Mouse (Mus musculus) monocyte, adult 2 months (primary cell): Measurements from ENCODE around the gene Naa16.

Experiments
- DNase-seq, 2 experiments: peaks; one replicate each; pipeline ENCODE4 v3.0.0; 2022; ENCODE audit warnings: low spot score in 2 of 2, low read depth in 1 of 2

Gene Naa16

GRCm38 (mm10) chr14:79299796-79300195 lies 90.8 kb downstream of the Naa16 start:
- no peak for DNase-seq

- no peak for DNase-seq
Observed at GRCm38 (mm10) chr14:79299230-79299629, 91.3 kb downstream of the Naa16 start.

- no peak for DNase-seq
Observed at GRCm38 (mm10) chr14:79298314-79298992, 92.1 kb downstream of the Naa16 start.

- no peak for DNase-seq
Observed at GRCm38 (mm10) chr14:79296836-79297235, 93.7 kb downstream of the Naa16 start.

GRCm38 (mm10) chr14:79296201-79296600 lies 94.4 kb downstream of the Naa16 start:
- no peak for DNase-seq

GRCm38 (mm10) chr14:79295579-79295978 lies 95.0 kb downstream of the Naa16 start:
- DNase-seq: no peak

GRCm38 (mm10) chr14:79294950-79295349 lies 95.6 kb downstream of the Naa16 start:
- DNase-seq: no peak

GRCm38 (mm10) chr14:79294051-79294814 lies 96.3 kb downstream of the Naa16 start:
- DNase-seq: no peak

GRCm38 (mm10) chr14:79293119-79293780 lies 97.3 kb downstream of the Naa16 start:
- DNase-seq: peak in 1 of 2 experiments; percentile 20

GRCm38 (mm10) chr14:79291629-79292028 lies 98.9 kb downstream of the Naa16 start:
- no peak for DNase-seq

- DNase-seq: peak in 1 of 2 experiments; percentile 40
Observed at GRCm38 (mm10) chr14:79290683-79291425, 99.7 kb downstream of the Naa16 start.

GRCm38 (mm10) chr14:79289909-79290308 lies 100.7 kb downstream of the Naa16 start:
- no peak for DNase-seq

GRCm38 (mm10) chr14:79288280-79288679 lies 102.3 kb downstream of the Naa16 start:
- DNase-seq: no peak

- DNase-seq: no peak
Observed at GRCm38 (mm10) chr14:79287251-79287863, 103.2 kb downstream of the Naa16 start.

GRCm38 (mm10) chr14:79285549-79285948 lies 105.0 kb downstream of the Naa16 start:
- no peak for DNase-seq

GRCm38 (mm10) chr14:79284616-79285015 lies 106.0 kb downstream of the Naa16 start:
- DNase-seq: no peak

- DNase-seq: no peak
Observed at GRCm38 (mm10) chr14:79283952-79284351, 106.6 kb downstream of the Naa16 start.

GRCm38 (mm10) chr14:79281894-79282553 lies 108.6 kb downstream of the Naa16 start:
- no peak for DNase-seq

- no peak for DNase-seq
Observed at GRCm38 (mm10) chr14:79280456-79280855, 110.1 kb downstream of the Naa16 start.

- DNase-seq: no peak
Observed at GRCm38 (mm10) chr14:79279494-79279893, 111.1 kb downstream of the Naa16 start.
